Mouse (Mus musculus) cerebellum, adult (tissue): ENCODE results near the gene Tdrd3.

Source experiments
- ATAC-seq: cut with Nextera tagmentation; 2 replicates; pipeline ENCODE4 v1.9.2; 2017; ENCODE audit warnings: mild to moderate bottlenecking, moderate library complexity, mixed read lengths; ENCODE audit not compliant: insufficient number of reproducible peaks, low FRiP score, low TSS enrichment

Gene Tdrd3

DNA sequence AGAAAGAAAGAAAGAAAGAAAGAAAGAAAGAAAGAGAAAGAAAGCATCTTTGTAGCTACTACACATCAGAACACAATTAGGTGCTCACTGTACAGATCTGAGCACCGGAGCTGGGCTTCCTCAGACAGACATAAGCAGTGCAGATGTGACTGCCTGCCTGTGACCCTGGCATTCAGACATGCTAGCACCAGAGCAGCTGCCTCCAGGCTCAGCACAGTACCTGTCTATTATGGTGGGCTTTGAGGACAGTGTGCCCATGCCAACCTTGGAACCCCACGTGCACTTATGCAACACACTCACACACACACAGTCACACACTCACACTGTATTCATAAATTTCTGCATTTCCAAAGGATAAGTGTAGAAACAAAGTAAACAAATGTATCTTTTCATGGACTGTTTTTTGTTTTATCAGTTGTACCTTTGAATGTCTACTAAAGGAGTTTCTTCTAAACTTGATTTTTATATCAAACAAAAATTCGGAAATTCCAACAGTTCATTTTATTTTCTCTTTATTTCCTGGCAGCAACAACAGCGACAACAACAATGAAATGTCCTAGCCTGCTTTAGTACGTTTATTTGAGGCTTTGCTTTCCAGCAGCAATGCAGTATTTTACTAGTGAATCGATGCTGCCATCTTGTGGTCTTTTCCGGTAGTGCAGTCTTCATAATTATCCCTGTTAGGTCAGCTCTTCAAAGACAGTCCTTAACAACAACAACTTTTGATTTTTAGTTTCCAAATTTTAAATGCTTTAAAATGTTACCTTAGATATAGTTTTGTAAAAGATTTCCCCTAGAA is 35.4 kb downstream of the Tdrd3 start:
- peak; percentile 77 for ATAC-seq

DNA sequence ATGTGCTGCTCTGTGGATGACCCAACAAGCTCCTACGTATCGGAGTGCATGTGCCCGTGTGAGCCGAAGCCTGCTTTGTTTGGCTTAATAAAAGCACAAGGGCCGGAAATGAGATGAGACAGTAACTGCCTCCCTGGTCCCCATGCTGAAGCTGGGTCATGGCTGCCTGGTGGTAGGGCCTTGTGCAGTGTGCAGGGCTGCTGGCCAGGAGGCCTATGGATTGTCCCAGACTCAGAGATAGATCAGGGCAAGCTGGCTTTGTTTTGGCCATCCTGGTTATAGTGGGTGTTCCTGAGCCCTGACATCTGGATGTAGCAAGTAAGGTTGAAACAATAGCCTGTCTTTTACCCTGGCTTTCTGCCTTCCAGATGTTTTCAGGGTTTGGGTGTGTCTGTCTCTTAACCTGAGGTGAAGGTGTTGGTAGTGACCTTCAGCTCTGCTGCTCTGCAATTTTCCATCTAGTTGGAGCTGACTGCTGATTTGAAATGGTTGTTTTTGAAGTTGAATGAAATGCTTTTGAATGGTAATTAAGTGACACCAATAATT is 39.3 kb downstream of the Tdrd3 start:
- ATAC-seq: no peak

DNA sequence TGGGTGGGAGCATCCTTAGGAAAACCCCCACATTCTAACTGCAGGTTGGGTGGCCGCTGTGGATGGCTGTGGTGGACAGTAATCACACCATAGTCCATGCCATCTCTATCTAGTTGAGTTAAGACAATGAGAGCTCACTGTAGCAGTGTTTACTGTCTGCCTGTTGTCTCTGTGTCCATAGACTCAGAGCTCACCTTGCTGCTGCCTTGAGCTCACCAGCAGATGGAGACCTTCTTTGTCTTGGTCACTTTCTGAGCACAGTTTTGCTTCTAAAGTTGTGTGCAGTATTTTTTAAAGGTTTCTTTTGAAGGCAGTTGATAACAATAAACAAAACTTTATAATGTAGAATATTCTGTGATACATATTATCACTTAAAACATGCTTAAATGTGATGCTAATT is 43.3 kb downstream of the Tdrd3 start:
- ATAC-seq: no peak

DNA sequence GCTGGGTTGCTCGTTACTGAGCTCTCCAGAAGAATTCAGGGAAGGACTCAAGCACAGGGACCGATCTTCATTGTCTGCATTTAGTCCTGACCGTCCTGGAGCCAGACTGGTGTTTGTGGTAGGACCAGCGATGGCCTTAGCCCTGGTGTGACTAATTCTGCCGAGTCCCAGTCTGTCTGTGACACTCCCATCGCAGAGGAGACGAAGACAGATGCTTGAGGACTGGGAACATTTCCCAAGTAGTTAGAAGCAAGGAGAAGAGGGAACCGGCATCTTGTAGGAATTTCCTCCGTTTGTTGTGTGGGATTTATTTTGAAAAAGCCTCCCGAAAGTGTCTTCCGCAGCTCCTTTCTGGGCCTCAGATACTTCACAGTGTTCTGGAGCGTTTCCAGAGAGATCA is 45.1 kb downstream of the Tdrd3 start:
- no peak for ATAC-seq

DNA sequence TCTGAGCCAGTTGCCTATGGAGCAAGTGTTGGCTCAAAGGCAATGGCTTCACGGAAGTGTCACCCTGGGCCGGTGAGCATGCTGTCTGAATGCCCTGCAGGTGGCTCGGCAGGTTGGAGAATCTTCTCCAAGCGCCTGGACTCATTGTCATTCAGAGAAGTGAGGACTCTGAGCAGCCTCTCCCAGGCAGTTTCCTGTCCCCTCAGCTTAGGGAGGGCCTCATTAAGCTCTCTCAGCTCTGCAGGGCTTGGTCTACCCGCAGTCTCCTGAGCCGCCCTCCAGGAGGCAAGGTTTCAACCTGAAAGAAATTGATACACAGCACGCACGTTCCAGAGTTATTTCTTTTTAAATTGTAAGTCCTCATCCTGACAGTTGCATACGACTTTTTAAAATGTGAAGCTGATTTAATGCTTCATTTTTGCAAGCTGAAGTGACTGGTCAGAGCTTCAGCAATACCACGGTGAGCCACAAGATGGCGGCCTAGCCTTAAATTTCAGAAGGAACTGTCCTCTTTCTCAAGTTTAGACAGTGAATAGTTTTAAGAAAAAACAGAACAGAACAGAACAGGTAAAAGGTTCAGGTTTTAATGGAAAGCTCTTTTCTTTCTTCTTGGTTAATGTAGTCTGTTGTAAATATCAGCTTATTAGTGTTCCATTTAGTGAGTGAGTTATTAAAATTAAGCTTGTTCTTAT is 47.7 kb downstream of the Tdrd3 start:
- peak; percentile 74 for ATAC-seq

DNA sequence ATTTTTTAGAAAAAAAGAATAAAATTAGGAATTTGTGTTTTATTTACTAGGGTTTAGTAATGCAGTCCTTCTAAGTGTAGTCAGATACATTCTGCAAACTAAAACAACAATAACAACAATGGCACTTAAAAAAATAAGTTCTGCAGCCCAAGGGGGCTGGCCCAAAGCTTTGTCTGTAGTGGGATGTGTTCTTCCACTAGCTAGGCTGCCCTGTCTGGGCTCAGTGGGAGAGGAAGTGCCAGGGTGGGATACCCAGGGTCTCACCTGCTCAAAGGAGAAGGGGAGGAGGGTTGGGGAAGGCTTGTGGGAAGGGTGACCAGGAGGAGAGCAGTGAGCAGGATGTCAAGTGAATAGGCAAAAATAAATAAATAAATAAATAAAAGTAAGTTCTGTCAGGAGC is 48.2 kb downstream of the Tdrd3 start:
- no peak for ATAC-seq

DNA sequence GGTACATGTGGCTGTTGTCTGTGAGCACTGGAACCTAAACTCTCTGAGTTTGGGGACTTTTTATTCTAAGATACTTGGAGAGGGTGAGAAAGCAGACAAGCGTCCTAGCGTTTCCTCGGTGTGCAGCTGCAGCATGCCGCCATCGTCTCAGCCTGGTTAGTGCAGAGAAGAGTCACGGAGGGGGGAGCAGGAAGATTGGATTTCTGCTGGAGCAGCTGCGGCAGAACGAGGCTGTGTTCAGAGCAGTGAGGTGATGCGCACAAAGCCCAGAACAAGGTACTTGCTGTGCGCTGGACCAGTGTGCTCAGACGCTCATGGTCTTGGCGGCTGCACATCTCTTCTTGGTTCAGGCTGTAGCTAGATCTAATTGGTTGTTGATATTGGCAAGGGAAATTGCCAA is 51.1 kb downstream of the Tdrd3 start:
- no peak for ATAC-seq

DNA sequence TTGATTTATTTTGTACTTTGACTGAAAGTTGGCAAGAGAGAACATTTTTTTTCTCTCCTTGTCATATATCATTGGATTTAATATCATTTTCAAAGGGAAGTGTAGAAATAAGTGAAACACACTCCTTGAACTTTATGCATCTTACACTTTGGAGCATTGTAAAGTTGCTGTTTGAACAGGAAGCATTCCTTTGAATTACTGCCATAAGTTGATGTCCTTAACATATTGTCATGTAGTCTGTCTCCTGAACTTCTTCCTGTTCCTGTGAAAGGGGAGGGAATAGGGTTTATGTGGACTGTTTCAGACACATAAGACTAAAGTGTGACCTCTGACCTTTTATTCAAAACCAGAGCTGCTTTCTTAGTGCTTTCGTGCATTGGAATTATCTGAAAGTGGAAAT is 55.1 kb downstream of the Tdrd3 start:
- no peak for ATAC-seq

DNA sequence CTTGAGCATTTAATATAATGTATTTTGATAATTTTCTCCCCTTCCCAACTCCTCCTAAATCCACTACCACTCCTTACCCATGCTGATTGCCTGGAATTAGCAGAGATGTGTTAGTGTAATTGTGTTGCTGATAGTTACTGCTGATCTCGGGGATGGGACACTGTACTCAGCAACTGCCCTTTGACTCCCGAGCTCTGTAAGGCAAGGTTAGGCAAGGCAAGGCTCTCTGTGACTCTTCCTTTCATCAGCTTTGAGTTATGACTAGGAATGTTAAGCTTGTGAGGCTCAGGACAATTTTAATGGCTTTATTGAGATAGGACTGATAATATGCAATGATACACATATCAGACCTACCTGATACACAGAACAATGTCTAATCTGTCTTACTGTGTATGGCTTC is 56.3 kb downstream of the Tdrd3 start:
- no peak for ATAC-seq

DNA sequence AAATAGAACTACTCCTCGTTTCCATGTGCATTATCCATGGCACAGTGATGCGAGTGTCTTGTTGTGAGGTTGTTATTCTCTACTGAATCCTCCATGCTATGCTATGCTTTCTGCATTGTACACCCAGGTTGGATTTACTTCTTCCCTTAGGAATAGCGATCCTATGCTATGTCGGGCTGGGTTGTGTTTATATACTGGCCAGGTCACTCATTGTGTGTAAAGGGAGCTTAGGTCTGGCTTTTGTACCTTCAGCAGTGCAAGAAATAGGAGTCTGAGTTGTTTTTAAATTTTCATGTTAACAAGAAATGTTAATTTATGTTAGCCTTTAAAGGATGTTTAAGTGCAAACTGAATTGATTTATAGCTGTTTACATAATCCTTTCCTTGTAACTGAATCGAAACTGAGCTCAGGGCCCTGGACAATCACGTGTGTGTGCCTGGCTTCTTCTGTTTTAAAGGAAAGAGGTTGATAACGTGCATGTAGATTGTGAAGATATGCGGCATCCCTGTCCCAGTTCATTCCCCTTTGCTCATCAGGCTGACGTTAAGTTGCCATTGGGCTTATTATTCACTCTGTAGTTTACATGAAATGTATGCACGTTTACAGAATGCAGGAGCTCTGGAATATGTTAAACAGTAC is 59.4 kb downstream of the Tdrd3 start:
- no peak for ATAC-seq

DNA sequence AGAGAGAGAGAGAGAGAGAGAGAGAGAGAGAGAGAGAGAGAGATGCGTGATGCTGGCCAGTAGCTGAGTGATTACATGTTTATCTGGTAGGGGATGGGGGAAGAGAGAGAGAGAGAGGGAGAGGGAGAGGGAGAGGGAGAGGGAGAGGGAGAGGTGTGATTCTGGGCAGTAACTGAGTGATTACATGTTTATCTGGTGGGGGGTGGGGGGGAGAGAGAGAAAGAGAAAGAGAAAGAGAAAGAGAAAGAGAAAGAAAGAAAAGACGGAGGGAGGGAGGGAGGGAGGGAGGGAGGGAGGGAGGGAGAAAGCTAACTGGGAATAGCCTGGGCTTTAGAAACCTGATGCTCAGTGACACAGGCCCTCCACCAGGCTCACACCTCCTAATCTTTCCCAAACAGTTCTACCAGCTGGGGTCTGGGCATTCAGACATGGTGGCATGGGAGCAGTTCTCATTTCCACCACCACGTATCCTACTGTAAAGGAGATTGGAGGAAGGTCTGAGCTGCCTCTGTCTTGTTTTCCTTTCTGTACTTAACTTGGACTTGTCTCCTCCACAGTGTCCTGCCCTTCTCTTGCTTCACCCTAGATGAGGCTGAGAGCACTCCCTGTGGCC is 62.0 kb downstream of the Tdrd3 start:
- ATAC-seq: no peak

DNA sequence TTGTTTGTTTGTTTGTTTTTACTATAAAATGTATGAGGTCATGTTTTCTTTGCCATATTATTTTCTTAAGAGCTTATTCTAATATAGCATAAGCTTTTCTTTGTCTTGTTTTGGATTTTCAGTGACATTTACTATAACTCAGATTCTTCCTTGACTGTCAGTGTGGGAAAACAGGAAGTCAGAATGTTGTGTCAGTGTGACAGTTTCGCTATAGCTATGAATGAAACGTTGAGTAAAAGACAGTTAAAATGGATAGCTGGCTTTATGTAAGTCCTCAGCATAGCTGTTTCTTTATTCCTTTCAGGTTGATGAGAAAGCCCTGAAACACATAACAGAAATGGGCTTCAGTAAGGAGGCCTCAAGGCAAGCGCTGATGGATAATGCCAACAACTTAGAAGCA is 69.4 kb downstream of the Tdrd3 start:
- no peak for ATAC-seq

DNA sequence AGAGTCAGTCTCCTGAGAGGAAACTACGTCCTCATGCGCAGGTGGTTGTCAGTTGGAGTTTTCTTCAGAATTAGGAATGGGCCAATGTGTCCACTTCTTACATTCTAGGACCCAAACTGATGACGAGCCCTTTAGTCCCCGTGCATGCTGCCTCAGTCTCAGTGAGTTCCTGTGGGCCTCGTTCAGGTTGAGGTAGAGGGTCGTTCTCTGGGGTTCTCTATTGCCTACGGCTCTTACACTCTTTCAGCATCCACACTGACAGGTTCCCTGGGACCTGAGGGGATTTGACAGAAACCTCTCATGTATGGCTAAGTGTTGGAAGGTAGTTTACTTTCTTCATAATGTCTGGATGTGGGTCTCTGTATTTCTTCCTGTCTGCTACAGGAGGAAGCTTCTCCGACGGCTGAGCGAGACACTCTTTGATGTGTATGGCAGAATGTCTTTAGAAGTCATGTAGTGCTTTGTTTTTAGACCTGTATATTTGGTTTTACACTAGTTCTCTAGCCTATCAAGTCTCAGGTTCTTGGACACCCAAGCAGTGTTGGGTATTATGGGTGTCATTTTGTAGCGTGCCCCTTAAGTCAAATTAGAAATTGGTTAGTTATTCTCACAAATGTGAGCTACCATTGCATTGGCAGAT is 81.6 kb downstream of the Tdrd3 start:
- ATAC-seq: no peak

DNA sequence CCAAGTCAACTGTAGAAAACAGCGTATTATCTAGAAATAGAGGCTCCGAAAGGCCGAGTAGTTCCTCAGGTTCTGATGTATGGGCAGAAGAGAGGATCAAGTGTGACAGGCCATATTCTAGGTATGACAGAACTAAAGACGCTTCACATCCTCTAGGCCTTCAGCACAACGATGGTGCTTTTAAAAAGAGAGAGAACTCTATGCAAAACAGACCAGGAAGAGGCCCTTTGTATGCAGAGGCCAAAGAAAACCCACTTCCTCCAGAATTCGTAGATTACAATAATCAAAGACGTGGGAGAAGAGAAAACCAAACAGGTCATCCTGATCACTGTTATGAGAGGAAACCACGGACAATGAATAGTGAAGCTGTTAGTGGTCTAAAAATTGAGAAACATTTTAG is 89.5 kb downstream of the Tdrd3 start:
- ATAC-seq: no peak

DNA sequence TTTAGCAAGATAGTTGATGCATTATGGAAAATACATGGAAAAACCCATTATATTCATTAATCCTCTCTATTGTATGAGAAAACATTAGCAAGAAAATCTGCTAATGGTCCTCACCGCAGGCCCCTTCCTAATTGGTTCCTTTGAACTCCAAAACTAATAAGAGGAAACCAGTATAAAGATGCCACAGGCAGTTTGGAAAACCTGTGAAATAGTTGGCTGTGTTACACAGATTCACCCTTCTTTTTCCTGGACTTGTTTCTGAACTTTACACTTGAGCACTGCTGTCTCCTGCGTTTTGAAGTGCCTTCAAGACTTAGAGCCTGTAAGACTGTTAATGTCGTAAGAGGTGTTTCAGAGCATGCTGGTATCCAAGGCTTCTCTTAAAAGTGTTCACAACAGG is 98.8 kb downstream of the Tdrd3 start:
- no peak for ATAC-seq

DNA sequence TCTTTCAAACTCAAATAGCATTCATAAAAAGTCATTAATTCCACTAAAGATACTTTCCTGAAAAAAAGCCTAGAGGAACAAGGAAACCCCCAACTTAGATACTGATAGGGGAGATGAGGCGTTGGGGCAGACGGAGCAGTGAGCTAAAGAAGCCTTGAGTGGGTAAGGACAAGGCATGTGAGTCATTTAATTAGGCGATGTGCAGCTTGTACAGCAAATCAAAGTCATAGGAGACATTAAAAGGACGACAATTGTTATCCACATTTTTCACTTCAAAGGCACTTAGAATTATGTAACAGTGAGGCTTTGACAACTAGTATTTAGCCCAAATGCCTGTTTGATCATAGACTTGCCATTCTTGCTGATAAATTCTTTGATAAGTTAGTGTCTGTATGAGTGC is 100.9 kb downstream of the Tdrd3 start:
- no peak for ATAC-seq

DNA sequence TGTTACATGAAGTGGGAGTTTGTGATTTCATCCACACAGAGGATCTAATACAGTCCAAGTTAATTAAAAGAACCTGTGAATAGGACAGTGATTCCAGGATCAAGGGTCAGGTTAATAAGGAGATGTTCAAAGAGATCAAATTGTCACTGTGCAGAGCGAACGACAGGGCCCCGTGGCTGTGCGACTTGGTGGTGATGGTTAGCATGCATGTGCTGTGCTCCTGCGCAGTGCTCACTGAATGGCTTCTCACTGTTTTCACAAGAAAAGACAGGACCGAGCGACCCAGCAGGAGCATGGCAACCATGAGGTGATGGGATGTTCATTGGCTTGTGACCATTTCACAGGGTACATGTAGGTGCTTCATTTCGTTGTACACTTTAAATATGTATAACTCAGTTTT is 115.4 kb downstream of the Tdrd3 start:
- ATAC-seq: no peak

DNA sequence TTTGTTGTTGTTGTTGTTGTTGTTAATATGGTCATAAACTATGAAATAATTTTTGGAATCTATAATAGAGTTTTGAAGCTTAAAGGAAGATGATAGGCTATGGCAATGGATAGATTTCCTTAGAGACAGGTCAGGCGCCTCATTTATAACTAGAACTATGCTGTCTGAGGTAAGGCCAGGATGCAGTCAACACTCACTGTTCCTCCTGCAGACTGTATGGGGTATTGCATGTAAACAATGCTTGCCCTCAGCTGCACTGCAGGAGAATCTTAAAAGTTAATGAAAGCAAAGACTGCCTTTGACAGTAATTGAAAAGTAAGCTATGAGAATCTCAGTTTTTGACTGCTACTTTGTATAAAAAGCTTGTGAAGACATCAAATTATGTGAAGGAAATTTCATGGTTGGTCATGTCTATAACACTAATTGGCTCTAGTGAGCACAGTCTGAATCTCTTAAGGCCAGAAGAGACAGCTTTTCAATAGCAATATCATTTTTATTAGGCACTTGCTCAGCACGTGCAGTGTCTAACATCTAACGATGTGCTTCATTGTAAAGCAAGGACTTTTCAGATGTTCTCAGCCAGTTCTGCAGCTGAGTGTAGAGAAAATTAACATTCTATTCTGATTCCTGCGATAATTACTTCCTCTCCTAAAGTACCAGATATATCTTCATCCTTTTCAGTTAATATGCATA is 120.8 kb downstream of the Tdrd3 start:
- ATAC-seq: no peak

DNA sequence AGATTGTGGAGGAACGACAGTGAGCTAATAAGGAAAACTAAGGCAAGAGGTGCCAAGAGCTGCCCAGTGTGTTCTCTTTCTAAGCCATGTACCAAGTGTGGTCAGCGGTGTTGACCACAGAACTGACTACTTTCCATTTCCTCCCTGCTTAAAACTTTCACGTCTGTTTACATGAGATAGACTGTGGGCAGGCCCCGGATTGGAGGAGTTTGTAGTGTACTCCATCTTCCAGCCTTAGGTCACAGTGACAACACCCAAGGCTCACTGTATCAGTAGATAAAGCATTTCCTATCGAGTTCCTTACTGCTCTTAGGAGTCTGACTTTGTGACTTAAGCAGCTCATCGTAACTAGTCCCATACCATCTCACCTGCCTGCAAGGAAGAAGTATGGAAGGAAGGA is 133.5 kb downstream of the Tdrd3 start:
- ATAC-seq: no peak

DNA sequence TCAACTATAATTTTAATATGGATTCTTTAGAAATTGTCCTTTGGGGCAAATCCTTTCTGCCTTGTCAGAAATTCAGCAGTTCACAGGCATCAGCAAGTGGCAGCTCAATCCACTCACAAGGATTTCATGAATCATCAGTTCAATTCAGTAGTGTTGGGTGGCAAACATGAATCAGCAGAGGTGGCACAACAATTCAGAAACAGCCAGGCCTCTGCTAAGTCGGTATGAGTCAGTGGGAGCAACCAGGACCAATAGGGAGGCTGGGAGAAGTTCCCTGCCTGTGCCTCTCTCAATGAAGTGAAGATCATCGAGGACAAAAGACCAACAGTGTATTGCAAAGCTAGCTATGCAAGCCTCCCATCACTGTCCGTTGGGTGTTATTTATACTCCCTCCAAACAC is 135.8 kb downstream of the Tdrd3 start:
- no peak for ATAC-seq
